ENCODE assay signal across 9 mouse cellular contexts in the genomic region with DNA sequence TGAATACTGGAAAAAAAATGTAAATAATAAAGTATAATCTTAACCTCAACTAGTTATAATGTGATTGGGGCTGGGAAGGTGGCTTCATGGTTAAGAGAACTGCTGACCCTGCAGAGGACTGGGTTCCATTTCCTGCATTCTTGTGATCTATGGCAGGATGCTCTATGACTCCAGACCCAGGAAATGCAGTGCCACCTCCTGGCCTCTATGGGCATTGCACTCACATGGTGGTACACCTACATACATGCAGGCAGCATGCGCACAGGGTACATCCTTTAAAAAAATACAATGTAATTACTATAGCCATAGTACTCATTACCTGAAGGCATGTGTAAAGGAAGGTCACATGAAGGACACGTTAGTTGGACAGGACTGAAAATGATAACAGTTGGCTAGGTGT. TPM values are rescaled to one million over a fixed set of nuclear protein-coding genes. Genes with fewer than 3 reads are reported as not detected.
DNase-seq lines count a peak whose midpoint lies in the region; ATAC-seq lines count a peak whose summit lies in the region.
"Had no signal": no experiment of that assay in that cellular context is flagged by ENCODE, and none has a peak within 500 bp of the region (broad histone marks: within the 10 kb centered on the region; RNA-seq: fewer than 3 reads in every experiment).

No protein-coding gene starts in this region.

- 47% methylated on average over 2 of the region's 2 CpGs for WGBS in hindbrain, embryonic 14.5 days

- H3K27me3 ChIP-seq in hindbrain, embryonic 14.5 days (ENCODE audit: control insufficient read depth, insufficient read depth, low read length): no peaks in the 10 kb centered on the region

- DNase-seq in gastrocnemius, postnatal 10 days: peak; percentile 20
- DNase-seq in gastrocnemius, adult 8-10 months (ENCODE audit: low spot score in 2 of 2): no peak
- peak; percentile 62 to 78 for DNase-seq in spleen, postnatal 10 days (ENCODE audit: low spot score in 2 of 2)
- no peak for DNase-seq in spleen, postnatal 36 days (ENCODE audit: low spot score in 2 of 2)
- peak; percentile 68 to 81 for DNase-seq in spleen, postnatal 4 days (ENCODE audit: low spot score in 2 of 2)
- DNase-seq in hindbrain, embryonic 14.5 days (ENCODE audit: low spot score): no peak

- H3K4me2 ChIP-seq in hindbrain, embryonic 14.5 days (replicated peaks): no peak overlapping the region

- no peak overlapping the region for H3K27ac ChIP-seq in hindbrain, embryonic 14.5 days

- no peaks in the 10 kb centered on the region for H3K36me3 ChIP-seq in hindbrain, embryonic 14.5 days (replicated peaks; ENCODE audit: control insufficient read depth, insufficient read depth)

- H3K4me3 ChIP-seq in hindbrain, embryonic 14.5 days (replicated peaks; ENCODE audit: low read length): no peak overlapping the region

- ATAC-seq in erythroid progenitor cell, adult 5-6 weeks (replicated peaks; ENCODE audit: low FRiP score, poor library complexity, severe bottlenecking): peak; percentile 73
- ATAC-seq in activated CD4-positive, CD25-positive, alpha-beta regulatory T cell, adult 4 months: no peak
- ATAC-seq in hindbrain, embryonic 14.5 days (ENCODE audit: low FRiP score): no peak

- no peak overlapping the region for H3K9ac ChIP-seq in hindbrain, embryonic 14.5 days

- H3K9me3 ChIP-seq in hindbrain, embryonic 14.5 days (ENCODE audit: control insufficient read depth, low read length): no peaks in the 10 kb centered on the region

- peaks cover 14% of the 10 kb centered on the region for H3K4me1 ChIP-seq in hindbrain, embryonic 14.5 days (replicated peaks; ENCODE audit: control insufficient read depth, insufficient read depth, low read length)

RNA-seq across cellular contexts. Expression of a gene that starts 8.6 kb away (rescaled TPM):
- not detected for total RNA-seq in gastrocnemius, postnatal 10 days (2021)
- not detected for total RNA-seq in gastrocnemius, adult 8-10 months (2022)
- total RNA-seq in erythroid progenitor cell, adult 5-6 weeks (2015; ENCODE audit: low replicate concordance): not detected in 2 replicates
- not detected in 2 replicates for total RNA-seq in erythroid progenitor cell, adult 5-6 weeks (2017; ENCODE audit: low replicate concordance)
- not detected for polyA plus RNA-seq in activated CD4-positive, CD25-positive, alpha-beta regulatory T cell, adult 4 months (2017; shearing (Covaris generic))
- polyA plus RNA-seq in hindbrain, embryonic 14.5 days (2014; fragmentation: Nextera tagmentation; extraction: Ambion mirVana): 3.9 TPM in 1 of 2 replicates, not detected in the other
- polyA plus RNA-seq: large intestine, adult 2 months had no signal

RNA-seq across cellular contexts. Expression of a gene that starts 27.4 kb away (rescaled TPM):
- total RNA-seq in gastrocnemius, postnatal 10 days (2021): 10 to 100 TPM; 27.3 to 34.7 TPM
- total RNA-seq in gastrocnemius, adult 8-10 months (2022): 10 to 100 TPM; 27.4 to 32.4 (median 29.6) TPM
- 43.6 and 54.9 TPM in 2 replicates for total RNA-seq in erythroid progenitor cell, adult 5-6 weeks (2015; ENCODE audit: low replicate concordance)
- 31.5 and 32.0 TPM in 2 replicates for total RNA-seq in erythroid progenitor cell, adult 5-6 weeks (2017; ENCODE audit: low replicate concordance)
- 10 to 100 TPM; 35.9 TPM for polyA plus RNA-seq in activated CD4-positive, CD25-positive, alpha-beta regulatory T cell, adult 4 months (2017; shearing (Covaris generic))
- 35.3 and 35.6 TPM in 2 replicates for polyA plus RNA-seq in hindbrain, embryonic 14.5 days (2014; fragmentation: Nextera tagmentation; extraction: Ambion mirVana)

RNA-seq across cellular contexts. Expression of a gene that starts 52.6 kb away (rescaled TPM):
- total RNA-seq in gastrocnemius, postnatal 10 days (2021): 10 to 100 TPM; 27.7 to 31.0 TPM
- total RNA-seq in gastrocnemius, adult 8-10 months (2022): 10 to 100 TPM; 48.9 to 53.6 (median 51.5) TPM
- total RNA-seq in erythroid progenitor cell, adult 5-6 weeks (2015; ENCODE audit: low replicate concordance): 92.3 and 96.0 TPM in 2 replicates
- 167 and 196 TPM in 2 replicates for total RNA-seq in erythroid progenitor cell, adult 5-6 weeks (2017; ENCODE audit: low replicate concordance)
- polyA plus RNA-seq in activated CD4-positive, CD25-positive, alpha-beta regulatory T cell, adult 4 months (2017; shearing (Covaris generic)): 1 to 10 TPM; 4.7 to 4.9 TPM
- polyA plus RNA-seq in hindbrain, embryonic 14.5 days (2014; fragmentation: Nextera tagmentation; extraction: Ambion mirVana): 50.4 and 51.1 TPM in 2 replicates

Comparison
In these comparisons a context has a peak if more than half of its experiments do, and no peak if none do; other contexts are left out.
1. DNase-seq: peak in gastrocnemius, postnatal 10 days (single experiment), spleen, postnatal 10 days (2 of 2) and spleen, postnatal 4 days (2 of 2); none in gastrocnemius, adult 8-10 months (0 of 2), spleen, postnatal 36 days (0 of 2) and hindbrain, embryonic 14.5 days (single experiment).